Mouse (Mus musculus): ENCODE data around the gene Rcn3. TPM values are rescaled to one million over a fixed set of nuclear protein-coding genes. Genes with fewer than 3 reads are reported as not detected.

Gene Rcn3
- polyA plus RNA-seq (2015; fragmentation: Nextera tagmentation; extraction: Ambion mirVana) = 61.3 and 62.0 TPM in 2 replicates

GRCm38 (mm10) chr7:45092048-45092447, at the start of gene Rcn3:
TSS of gene Rcn3 (minus strand) at chr7:45092221.
- H3K36me3 ChIP-seq (ENCODE audit: poor library complexity, severe bottlenecking) = peaks cover 15% of the 10 kb centered on the region
- peak within 1 kb of the TSS; percentile 66 for H3K4me2 ChIP-seq
- peaks cover 19% of the 10 kb centered on the region for H3K4me1 ChIP-seq
- no peaks in the 10 kb centered on the region for H3K27me3 ChIP-seq
- H3K4me3 ChIP-seq = peak within 1 kb of the TSS; percentile 43
- peak within 1 kb of the TSS; percentile 66 for H3K9ac ChIP-seq
- WGBS = under 1% methylated on average over 16 of the region's 16 CpGs
- no peaks in the 10 kb centered on the region for H3K9me3 ChIP-seq (replicated peaks)
- H3K27ac ChIP-seq = peak within 1 kb of the TSS; percentile 19; the same call in 1 of the 2 replicates
- peak; percentile 96 for ATAC-seq

- H3K9ac ChIP-seq = no peak overlapping the region
- no peaks in the 10 kb centered on the region for H3K4me1 ChIP-seq
- no peak overlapping the region for H3K4me3 ChIP-seq
- peaks cover 43% of the 10 kb centered on the region for H3K36me3 ChIP-seq (ENCODE audit: poor library complexity, severe bottlenecking)
- H3K4me2 ChIP-seq = no peak overlapping the region
- H3K9me3 ChIP-seq (replicated peaks) = no peaks in the 10 kb centered on the region
- H3K27ac ChIP-seq = no peak overlapping the region
- no peak for ATAC-seq
- WGBS = 92% methylated on average over 3 of the region's 3 CpGs
- H3K27me3 ChIP-seq = peaks cover 5% of the 10 kb centered on the region
These were observed 49.3 kb upstream of the Rcn3 start for GRCm38 (mm10) chr7:45141319-45141718.

GRCm38 (mm10) chr7:45139904-45140723, 48.1 kb upstream of the Rcn3 start:
- WGBS = 82% methylated on average over 8 of the region's 8 CpGs

GRCm38 (mm10) chr7:45138403-45138802, 46.4 kb upstream of the Rcn3 start:
- H3K27ac ChIP-seq = no peak overlapping the region
- ATAC-seq = no peak
- H3K27me3 ChIP-seq = peaks cover 23% of the 10 kb centered on the region
- no peak overlapping the region for H3K4me3 ChIP-seq
- peaks cover 17% of the 10 kb centered on the region; the same call in 1 of the 2 replicates for H3K36me3 ChIP-seq (ENCODE audit: poor library complexity, severe bottlenecking)
- no peak overlapping the region for H3K9ac ChIP-seq
- H3K9me3 ChIP-seq (replicated peaks) = no peaks in the 10 kb centered on the region
- H3K4me2 ChIP-seq = no peak overlapping the region
- H3K4me1 ChIP-seq = peaks cover 6% of the 10 kb centered on the region; the same call in 1 of the 2 replicates
- 85% methylated on average over 1 of the region's 1 CpGs for WGBS

More at GRCm38 (mm10) chr7:45139904-45140723, 48.1 kb upstream of the Rcn3 start:
- no peak for ATAC-seq
- H3K36me3 ChIP-seq (ENCODE audit: poor library complexity, severe bottlenecking) = peaks cover 33% of the 10 kb centered on the region
- no peak overlapping the region for H3K27ac ChIP-seq
- no peak overlapping the region for H3K4me3 ChIP-seq
- H3K9ac ChIP-seq = no peak overlapping the region
- H3K27me3 ChIP-seq = peaks cover 14% of the 10 kb centered on the region
- peaks cover 6% of the 10 kb centered on the region; the same call in 1 of the 2 replicates for H3K4me1 ChIP-seq
- no peaks in the 10 kb centered on the region for H3K9me3 ChIP-seq (replicated peaks)
- H3K4me2 ChIP-seq = no peak overlapping the region

GRCm38 (mm10) chr7:45137171-45138006, 45.4 kb upstream of the Rcn3 start:
- peaks cover 6% of the 10 kb centered on the region; the same call in 1 of the 2 replicates for H3K4me1 ChIP-seq
- no peak overlapping the region for H3K4me2 ChIP-seq
- H3K4me3 ChIP-seq = no peak overlapping the region
- H3K9me3 ChIP-seq (replicated peaks) = no peaks in the 10 kb centered on the region
- H3K27me3 ChIP-seq = peaks cover 23% of the 10 kb centered on the region
- no peak overlapping the region for H3K27ac ChIP-seq
- no peak overlapping the region for H3K9ac ChIP-seq
- 82% methylated on average over 12 of the region's 12 CpGs for WGBS
- H3K36me3 ChIP-seq (ENCODE audit: poor library complexity, severe bottlenecking) = peaks cover 10% of the 10 kb centered on the region; the same call in 1 of the 2 replicates
- no peak for ATAC-seq

GRCm38 (mm10) chr7:45135993-45136567, 44.1 kb upstream of the Rcn3 start, which contains the start of the genes Gm45713 and Flt3l:
TSS of gene Gm45713 (minus strand) at chr7:45136231.
TSS of gene Flt3l (minus strand) at chr7:45136432.
- no peaks in the 10 kb centered on the region for H3K36me3 ChIP-seq (ENCODE audit: poor library complexity, severe bottlenecking)
- peak within 1 kb of the TSS; percentile 67 for H3K4me2 ChIP-seq
- WGBS = 2% methylated on average over 27 of the region's 29 CpGs
- H3K27me3 ChIP-seq = peaks cover 23% of the 10 kb centered on the region
- H3K4me1 ChIP-seq = peaks cover 6% of the 10 kb centered on the region; the same call in 1 of the 2 replicates
- no peak within 1 kb of the TSS for H3K27ac ChIP-seq
- H3K9ac ChIP-seq = peak within 1 kb of the TSS; percentile 59
- H3K9me3 ChIP-seq (replicated peaks) = no peaks in the 10 kb centered on the region
- peak within 1 kb of the TSS; percentile 44 for H3K4me3 ChIP-seq
- peak; percentile 87 for ATAC-seq

- H3K4me3 ChIP-seq = no peak overlapping the region; the same call in 1 of the 2 replicates
- peaks cover 23% of the 10 kb centered on the region for H3K27me3 ChIP-seq
- H3K9ac ChIP-seq = peak overlapping the region; percentile 59; the same call in 1 of the 2 replicates
- H3K4me1 ChIP-seq = peaks cover 6% of the 10 kb centered on the region; the same call in 1 of the 2 replicates
- no peaks in the 10 kb centered on the region for H3K9me3 ChIP-seq (replicated peaks)
- peak overlapping the region; percentile 67; the same call in 1 of the 2 replicates for H3K4me2 ChIP-seq
- no peaks in the 10 kb centered on the region for H3K36me3 ChIP-seq (ENCODE audit: poor library complexity, severe bottlenecking)
- no peak overlapping the region for H3K27ac ChIP-seq
- ATAC-seq = 0 out of 2 replicates have a peak, but pooled peaks have one; percentile 6
- WGBS = 69% methylated on average over 3 of the region's 3 CpGs
These were observed 43.3 kb upstream of the Rcn3 start for GRCm38 (mm10) chr7:45135370-45135769.

- Histone ChIP-seq H3K4me2 (no peak overlapping the region), H3K27ac (no peak overlapping the region), H3K9me3 (replicated peaks) (no peaks in the 10 kb centered on the region), H3K4me1 (peaks cover 10% of the 10 kb centered on the region), H3K36me3 (ENCODE audit: poor library complexity, severe bottlenecking) (no peaks in the 10 kb centered on the region), H3K27me3 (peaks cover 23% of the 10 kb centered on the region), H3K9ac (no peak overlapping the region), H3K4me3 (no peak overlapping the region)
- ATAC-seq = no peak
- 10% methylated on average over 12 of the region's 12 CpGs for WGBS
These were observed 42.6 kb upstream of the Rcn3 start for GRCm38 (mm10) chr7:45134544-45135026.

GRCm38 (mm10) chr7:45133446-45134159, 41.6 kb upstream of the Rcn3 start:
- Histone ChIP-seq H3K4me3 (no peak overlapping the region), H3K36me3 (ENCODE audit: poor library complexity, severe bottlenecking) (no peaks in the 10 kb centered on the region), H3K27me3 (peaks cover 23% of the 10 kb centered on the region), H3K9me3 (replicated peaks) (no peaks in the 10 kb centered on the region), H3K4me1 (peaks cover 14% of the 10 kb centered on the region), H3K4me2 (no peak overlapping the region), H3K27ac (no peak overlapping the region), H3K9ac (no peak overlapping the region)
- no peak for ATAC-seq
- WGBS = 77% methylated on average over 8 of the region's 8 CpGs

GRCm38 (mm10) chr7:45131850-45132249, 39.8 kb upstream of the Rcn3 start:
- 0 out of 2 replicates have a peak overlapping the region, but pooled peaks have one; percentile 8 for H3K9ac ChIP-seq
- WGBS = 82% methylated on average over 11 of the region's 11 CpGs
- no peak overlapping the region for H3K4me2 ChIP-seq
- peaks cover 6% of the 10 kb centered on the region for H3K36me3 ChIP-seq (ENCODE audit: poor library complexity, severe bottlenecking)
- peaks cover 24% of the 10 kb centered on the region for H3K4me1 ChIP-seq
- H3K27me3 ChIP-seq = peaks cover 18% of the 10 kb centered on the region
- no peaks in the 10 kb centered on the region for H3K9me3 ChIP-seq (replicated peaks)
- H3K27ac ChIP-seq = no peak overlapping the region
- ATAC-seq = no peak
- H3K4me3 ChIP-seq = no peak overlapping the region
